Mouse (Mus musculus): ENCODE results near the gene Kcnj11. TPM values are rescaled to one million over a fixed set of nuclear protein-coding genes. Genes with fewer than 3 reads are reported as not detected.

The Kcnj11 gene
- polyA plus RNA-seq, 1 experiment from 2014 or later: 0.06 TPM

DNA sequence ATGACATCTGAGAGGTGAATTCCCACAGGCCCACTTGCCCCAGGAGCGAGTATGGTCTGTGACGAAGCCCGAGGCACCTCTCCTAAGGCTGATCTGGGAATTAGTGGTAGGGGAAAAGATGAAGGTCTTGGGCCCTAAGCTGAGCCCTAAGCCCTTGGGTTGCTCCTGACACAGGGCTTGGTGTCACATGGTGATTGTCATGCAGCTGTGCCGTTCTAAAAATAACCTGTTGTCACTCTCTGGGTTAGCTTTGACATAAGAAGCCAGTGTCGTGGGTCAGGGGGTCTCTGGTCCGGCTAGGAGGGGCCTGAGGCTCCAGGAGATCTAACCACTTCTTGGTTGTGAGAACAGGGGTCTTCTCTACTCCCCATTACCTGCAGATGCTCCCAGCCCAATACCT is 11.4 kb upstream of the Kcnj11 start:
- WGBS (ENCODE audit: insufficient replicate concordance): 56% methylated on average over 6 of the region's 6 CpGs
- H3K9ac ChIP-seq (ENCODE audit: low read depth, low read length): no peak overlapping the region
- no peaks in the 10 kb centered on the region for H3K4me1 ChIP-seq (ENCODE audit: control insufficient read depth, low read depth, low read length)
- no peak for ATAC-seq (ENCODE audit: low read depth)
- no peak overlapping the region for H3K27ac ChIP-seq (ENCODE audit: low read length)
- no peaks in the 10 kb centered on the region for H3K36me3 ChIP-seq (ENCODE audit: control insufficient read depth, insufficient read depth)
- H3K4me3 ChIP-seq (ENCODE audit: low read depth, low read length): no peak overlapping the region
- H3K27me3 ChIP-seq (ENCODE audit: control insufficient read depth, insufficient read depth, low read depth, low read length): no peaks in the 10 kb centered on the region
- H3K4me2 ChIP-seq (ENCODE audit: low read depth, low read length): no peak overlapping the region
- no peaks in the 10 kb centered on the region for H3K9me3 ChIP-seq (replicated peaks; ENCODE audit: control insufficient read depth, low read length)

DNA sequence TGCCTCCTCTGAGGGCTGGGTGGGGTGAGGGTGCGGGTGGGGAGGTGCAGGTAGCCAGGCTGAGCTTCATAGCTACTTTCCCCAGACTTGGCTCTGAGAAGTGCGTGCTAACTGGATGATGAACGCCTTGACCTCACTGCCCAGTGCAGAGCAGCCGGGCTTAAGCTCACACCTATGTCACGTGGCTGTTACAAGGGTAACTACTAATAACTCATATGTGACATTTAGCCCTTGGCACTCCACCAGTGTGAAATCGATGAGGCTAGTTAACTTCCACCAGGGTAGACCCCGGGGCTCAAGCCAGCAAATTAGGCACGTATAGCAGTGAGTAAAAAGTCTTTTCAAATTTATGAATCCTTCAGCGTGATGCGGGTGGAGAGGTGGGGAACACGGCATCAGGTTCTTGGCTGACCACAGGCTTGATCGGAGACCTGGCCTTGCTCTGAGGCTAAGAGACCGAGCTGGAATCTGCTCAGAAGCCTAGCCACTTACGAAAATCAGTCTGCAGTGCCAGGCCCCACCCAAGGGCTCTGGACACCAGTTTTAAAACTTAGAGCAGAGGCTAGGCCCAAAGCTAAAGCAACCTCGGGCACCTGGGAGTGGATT is 10.8 kb upstream of the Kcnj11 start:
- H3K4me3 ChIP-seq (ENCODE audit: low read depth, low read length): no peak overlapping the region
- WGBS (ENCODE audit: insufficient replicate concordance): 61% methylated on average over 15 of the region's 15 CpGs
- no peaks in the 10 kb centered on the region for H3K27me3 ChIP-seq (ENCODE audit: control insufficient read depth, insufficient read depth, low read depth, low read length)
- H3K9me3 ChIP-seq (replicated peaks; ENCODE audit: control insufficient read depth, low read length): no peaks in the 10 kb centered on the region
- ATAC-seq (ENCODE audit: low read depth): no peak
- no peak overlapping the region for H3K27ac ChIP-seq (ENCODE audit: low read length)
- no peaks in the 10 kb centered on the region for H3K36me3 ChIP-seq (ENCODE audit: control insufficient read depth, insufficient read depth)
- H3K9ac ChIP-seq (ENCODE audit: low read depth, low read length): no peak overlapping the region
- H3K4me2 ChIP-seq (ENCODE audit: low read depth, low read length): no peak overlapping the region
- H3K4me1 ChIP-seq (ENCODE audit: control insufficient read depth, low read depth, low read length): no peaks in the 10 kb centered on the region

DNA sequence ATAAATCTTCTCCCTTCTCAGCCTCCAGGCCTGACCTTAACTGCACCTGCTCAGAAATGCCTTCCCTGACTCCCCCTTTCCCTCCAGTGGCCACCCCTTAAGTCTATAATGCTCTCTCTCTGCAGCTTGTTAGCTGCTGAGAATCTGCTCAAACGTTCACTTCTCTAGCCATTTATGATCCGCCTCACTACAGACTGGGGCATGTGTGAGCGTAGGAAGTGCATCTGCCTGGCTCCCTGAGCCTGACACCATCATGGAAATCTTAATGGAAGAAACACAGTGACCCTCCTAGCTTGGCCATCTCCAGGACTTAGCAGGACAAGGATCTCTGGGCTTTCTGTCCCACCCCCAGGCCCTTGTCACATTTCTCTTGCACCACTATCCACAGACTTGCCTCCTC is 9.5 kb upstream of the Kcnj11 start:
- WGBS (ENCODE audit: insufficient replicate concordance): 57% methylated on average over 3 of the region's 3 CpGs
- Histone ChIP-seq H3K9me3 (replicated peaks; ENCODE audit: control insufficient read depth, low read length) (no peaks in the 10 kb centered on the region), H3K9ac (ENCODE audit: low read depth, low read length) (no peak overlapping the region), H3K4me2 (ENCODE audit: low read depth, low read length) (no peak overlapping the region), H3K36me3 (ENCODE audit: control insufficient read depth, insufficient read depth) (no peaks in the 10 kb centered on the region), H3K27me3 (ENCODE audit: control insufficient read depth, insufficient read depth, low read depth, low read length) (no peaks in the 10 kb centered on the region), H3K27ac (ENCODE audit: low read length) (no peak overlapping the region), H3K4me1 (ENCODE audit: control insufficient read depth, low read depth, low read length) (no peaks in the 10 kb centered on the region), H3K4me3 (ENCODE audit: low read depth, low read length) (no peak overlapping the region)
- no peak for ATAC-seq (ENCODE audit: low read depth)

DNA sequence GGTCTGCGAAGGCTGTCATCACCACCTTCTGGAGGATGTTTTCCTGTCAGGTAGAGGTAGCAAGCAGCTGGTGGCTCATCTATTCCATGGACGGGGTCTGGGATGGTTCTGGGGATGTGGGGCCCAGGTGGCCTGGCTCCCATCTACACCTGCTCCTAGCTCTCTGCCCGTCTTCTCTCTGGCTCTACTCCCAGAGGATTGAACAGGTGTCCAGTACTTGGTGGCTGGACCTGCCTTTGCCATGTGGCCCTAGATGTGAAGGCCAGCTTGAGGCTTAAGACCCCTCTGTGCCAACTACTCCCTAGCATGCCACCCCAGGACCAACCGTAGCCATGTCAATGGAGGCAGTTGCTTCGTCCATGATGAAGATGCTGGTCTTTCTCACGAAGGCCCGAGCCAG is 4.9 kb upstream of the Kcnj11 start:
- no peak overlapping the region for H3K9ac ChIP-seq (ENCODE audit: low read depth, low read length)
- no peaks in the 10 kb centered on the region for H3K36me3 ChIP-seq (ENCODE audit: control insufficient read depth, insufficient read depth)
- no peak overlapping the region for H3K4me2 ChIP-seq (ENCODE audit: low read depth, low read length)
- no peak overlapping the region for H3K4me3 ChIP-seq (ENCODE audit: low read depth, low read length)
- no peak overlapping the region for H3K27ac ChIP-seq (ENCODE audit: low read length)
- no peaks in the 10 kb centered on the region for H3K9me3 ChIP-seq (replicated peaks; ENCODE audit: control insufficient read depth, low read length)
- no peaks in the 10 kb centered on the region for H3K27me3 ChIP-seq (ENCODE audit: control insufficient read depth, insufficient read depth, low read depth, low read length)
- WGBS (ENCODE audit: insufficient replicate concordance): 64% methylated on average over 7 of the region's 7 CpGs
- no peak for ATAC-seq (ENCODE audit: low read depth)
- no peaks in the 10 kb centered on the region; the same call in 1 of the 2 replicates for H3K4me1 ChIP-seq (ENCODE audit: control insufficient read depth, low read depth, low read length)

DNA sequence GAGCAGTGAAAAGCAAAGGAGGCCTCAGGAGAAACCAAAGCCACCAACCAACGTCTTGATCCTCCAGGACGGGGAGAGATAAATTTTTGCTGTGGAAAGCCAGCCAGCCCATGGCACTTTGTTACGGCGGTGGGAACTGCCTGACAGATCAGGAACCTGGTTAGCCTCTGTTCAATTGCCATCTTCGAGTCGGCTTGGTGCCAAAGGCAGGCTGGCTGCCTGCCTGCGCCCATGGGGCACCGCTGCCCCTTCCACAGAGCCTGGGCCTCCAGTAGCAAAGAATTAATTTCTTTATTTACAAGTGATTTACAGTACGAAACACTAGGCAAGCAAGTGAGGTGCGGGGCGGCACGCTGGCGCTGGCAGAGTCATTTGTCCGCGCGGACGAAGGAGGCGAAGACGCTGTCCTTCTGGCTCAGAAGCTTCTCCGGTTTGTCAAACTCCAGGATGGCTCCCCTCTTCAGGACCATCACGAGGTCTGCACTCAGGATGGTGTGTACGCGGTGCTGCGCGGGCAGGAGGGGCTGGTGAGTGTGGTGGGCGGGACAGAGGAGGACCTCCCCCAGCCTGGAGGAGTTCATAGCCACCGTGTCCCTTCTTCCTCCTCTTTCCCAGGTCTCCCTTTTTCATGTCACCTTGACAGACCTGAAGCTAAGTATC is 3.8 kb upstream of the Kcnj11 start:
- WGBS (ENCODE audit: insufficient replicate concordance): 73% methylated on average over 27 of the region's 27 CpGs
- H3K27ac ChIP-seq (ENCODE audit: low read length): no peak overlapping the region
- no peaks in the 10 kb centered on the region; the same call in 1 of the 2 replicates for H3K4me1 ChIP-seq (ENCODE audit: control insufficient read depth, low read depth, low read length)
- no peak for ATAC-seq (ENCODE audit: low read depth)
- H3K4me2 ChIP-seq (ENCODE audit: low read depth, low read length): no peak overlapping the region
- no peaks in the 10 kb centered on the region for H3K9me3 ChIP-seq (replicated peaks; ENCODE audit: control insufficient read depth, low read length)
- no peaks in the 10 kb centered on the region for H3K36me3 ChIP-seq (ENCODE audit: control insufficient read depth, insufficient read depth)
- no peak overlapping the region for H3K9ac ChIP-seq (ENCODE audit: low read depth, low read length)
- H3K27me3 ChIP-seq (ENCODE audit: control insufficient read depth, insufficient read depth, low read depth, low read length): peaks cover 4% of the 10 kb centered on the region
- H3K4me3 ChIP-seq (ENCODE audit: low read depth, low read length): no peak overlapping the region

DNA sequence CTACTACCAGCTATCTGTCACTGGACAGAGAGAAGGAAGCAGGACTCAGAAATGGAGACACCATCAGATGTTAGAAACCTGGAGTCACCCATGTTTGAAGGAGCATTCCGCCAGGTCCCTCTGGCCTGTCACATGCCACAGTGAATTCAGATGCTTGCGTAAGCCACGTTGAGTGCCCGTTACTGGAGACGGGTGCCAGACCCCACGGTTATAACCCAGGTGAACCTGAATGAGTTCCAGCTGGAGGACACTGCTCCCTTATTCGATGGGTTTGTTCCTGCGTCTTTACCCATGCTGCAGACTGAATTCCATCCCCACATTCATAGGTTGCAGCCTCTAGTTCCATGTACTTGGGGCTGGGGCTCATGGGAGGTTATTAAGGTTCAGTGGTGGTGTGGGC is 3.2 kb upstream of the Kcnj11 start:
- no peak overlapping the region for H3K27ac ChIP-seq (ENCODE audit: low read length)
- H3K9me3 ChIP-seq (replicated peaks; ENCODE audit: control insufficient read depth, low read length): no peaks in the 10 kb centered on the region
- WGBS (ENCODE audit: insufficient replicate concordance): 74% methylated on average over 8 of the region's 8 CpGs
- H3K4me3 ChIP-seq (ENCODE audit: low read depth, low read length): no peak overlapping the region
- ATAC-seq (ENCODE audit: low read depth): no peak
- H3K36me3 ChIP-seq (ENCODE audit: control insufficient read depth, insufficient read depth): no peaks in the 10 kb centered on the region
- H3K27me3 ChIP-seq (ENCODE audit: control insufficient read depth, insufficient read depth, low read depth, low read length): peaks cover 4% of the 10 kb centered on the region
- no peak overlapping the region for H3K4me2 ChIP-seq (ENCODE audit: low read depth, low read length)
- no peaks in the 10 kb centered on the region; the same call in 1 of the 2 replicates for H3K4me1 ChIP-seq (ENCODE audit: control insufficient read depth, low read depth, low read length)
- no peak overlapping the region for H3K9ac ChIP-seq (ENCODE audit: low read depth, low read length)

DNA sequence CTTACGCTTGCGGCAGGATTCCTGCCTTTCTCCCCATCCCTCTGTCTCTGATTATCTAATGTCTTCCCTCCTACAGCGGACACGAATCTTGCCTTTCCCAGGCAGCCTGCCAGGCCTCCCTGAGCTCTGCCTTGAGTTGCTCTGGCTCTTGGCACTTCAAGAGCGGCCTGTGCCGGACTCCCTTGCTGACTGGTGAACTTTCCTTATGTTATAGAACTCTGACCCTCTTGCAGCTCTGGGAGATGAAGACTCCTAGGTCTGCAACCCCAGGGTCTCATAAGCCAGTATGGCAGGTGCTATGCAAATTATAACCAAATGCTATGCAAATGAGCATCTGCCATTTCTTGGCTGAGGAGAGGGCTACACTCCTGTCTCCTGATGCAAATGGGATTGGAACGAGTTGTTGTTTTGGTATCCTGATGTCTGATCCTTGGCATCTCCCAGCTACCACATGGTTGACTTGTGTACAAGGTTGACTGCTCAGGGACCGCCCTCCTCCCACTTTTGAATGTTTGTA is 2.6 kb upstream of the Kcnj11 start:
- no peak overlapping the region for H3K4me2 ChIP-seq (ENCODE audit: low read depth, low read length)
- no peak overlapping the region for H3K27ac ChIP-seq (ENCODE audit: low read length)
- H3K9ac ChIP-seq (ENCODE audit: low read depth, low read length): no peak overlapping the region
- WGBS (ENCODE audit: insufficient replicate concordance): 64% methylated on average over 8 of the region's 8 CpGs
- no peak for ATAC-seq (ENCODE audit: low read depth)
- peaks cover 6% of the 10 kb centered on the region for H3K27me3 ChIP-seq (ENCODE audit: control insufficient read depth, insufficient read depth, low read depth, low read length)
- no peaks in the 10 kb centered on the region for H3K9me3 ChIP-seq (replicated peaks; ENCODE audit: control insufficient read depth, low read length)
- H3K4me3 ChIP-seq (ENCODE audit: low read depth, low read length): no peak overlapping the region
- no peaks in the 10 kb centered on the region for H3K36me3 ChIP-seq (ENCODE audit: control insufficient read depth, insufficient read depth)
- no peaks in the 10 kb centered on the region; the same call in 1 of the 2 replicates for H3K4me1 ChIP-seq (ENCODE audit: control insufficient read depth, low read depth, low read length)

DNA sequence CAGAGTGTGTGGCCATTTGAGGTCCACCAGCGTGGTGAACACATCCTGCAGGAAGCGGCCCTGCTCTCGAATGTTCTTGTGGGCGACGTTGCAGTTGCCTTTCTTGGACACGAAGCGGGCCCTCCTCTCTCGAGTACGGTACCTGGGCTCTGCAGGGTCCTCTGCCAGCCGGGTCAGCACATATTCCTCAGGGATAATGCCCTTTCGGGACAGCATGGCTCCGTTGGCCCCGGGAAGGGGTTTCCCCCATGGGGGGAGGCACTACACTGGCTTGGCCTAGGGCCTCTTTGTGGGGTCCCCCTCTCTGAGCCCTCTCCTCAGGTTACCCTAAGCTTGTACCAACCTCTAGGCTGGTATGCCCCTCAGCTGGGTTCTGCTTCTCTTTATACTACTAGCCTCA is 882 bp downstream of the Kcnj11 start:
- Histone ChIP-seq H3K9me3 (replicated peaks; ENCODE audit: control insufficient read depth, low read length) (no peaks in the 10 kb centered on the region), H3K4me3 (ENCODE audit: low read depth, low read length) (no peak overlapping the region), H3K27ac (ENCODE audit: low read length) (no peak overlapping the region), H3K4me2 (ENCODE audit: low read depth, low read length) (no peak overlapping the region), H3K36me3 (ENCODE audit: control insufficient read depth, insufficient read depth) (no peaks in the 10 kb centered on the region), H3K9ac (ENCODE audit: low read depth, low read length) (no peak overlapping the region), H3K4me1 (ENCODE audit: control insufficient read depth, low read depth, low read length) (no peaks in the 10 kb centered on the region; the same call in 1 of the 2 replicates), H3K27me3 (ENCODE audit: control insufficient read depth, insufficient read depth, low read depth, low read length) (peaks cover 6% of the 10 kb centered on the region)
- whole genome bisulfite sequencing (ENCODE audit: insufficient replicate concordance): 57% methylated on average over 13 of the region's 13 CpGs
- no peak for ATAC-seq (ENCODE audit: low read depth)

DNA sequence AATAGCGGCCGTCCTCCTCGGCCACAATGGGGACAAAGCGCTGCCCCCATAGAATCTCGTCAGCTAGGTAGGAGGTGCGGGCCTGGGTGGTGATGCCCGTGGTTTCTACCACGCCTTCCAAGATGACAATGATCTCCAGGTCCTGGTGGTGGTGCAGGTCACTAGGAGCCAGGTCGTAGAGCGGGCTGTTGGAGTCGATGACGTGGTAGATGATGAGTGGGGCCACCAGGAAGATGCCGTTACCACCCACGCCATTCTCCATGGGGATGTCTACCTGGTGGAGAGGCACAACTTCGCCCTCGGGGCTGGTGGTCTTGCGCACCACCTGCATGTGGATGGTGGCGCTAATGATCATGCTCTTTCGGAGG is 1.7 kb downstream of the Kcnj11 start:
- H3K4me2 ChIP-seq (ENCODE audit: low read depth, low read length): no peak overlapping the region

More for the DNA sequence above, 1.7 kb downstream of the Kcnj11 start:
- peaks cover 6% of the 10 kb centered on the region for H3K27me3 ChIP-seq (ENCODE audit: control insufficient read depth, insufficient read depth, low read depth, low read length)
- no peaks in the 10 kb centered on the region for H3K9me3 ChIP-seq (replicated peaks; ENCODE audit: control insufficient read depth, low read length)
- 74% methylated on average over 19 of the region's 19 CpGs for WGBS (ENCODE audit: insufficient replicate concordance)
- H3K27ac ChIP-seq (ENCODE audit: low read length): no peak overlapping the region
- H3K4me1 ChIP-seq (ENCODE audit: control insufficient read depth, low read depth, low read length): no peaks in the 10 kb centered on the region; the same call in 1 of the 2 replicates
- H3K36me3 ChIP-seq (ENCODE audit: control insufficient read depth, insufficient read depth): no peaks in the 10 kb centered on the region
- no peak overlapping the region for H3K9ac ChIP-seq (ENCODE audit: low read depth, low read length)
- no peak overlapping the region for H3K4me3 ChIP-seq (ENCODE audit: low read depth, low read length)
- ATAC-seq (ENCODE audit: low read depth): no peak

All from liver, embryonic 16.5 days (tissue).